Mouse (Mus musculus) CH12.LX (cell line): ENCODE data around the gene Kcnb1.

Source experiments
- CHD2 ChIP-seq: IDR thresholded peaks from 2 replicates; pipeline ENCODE4 v1.6.1; 2011; ENCODE audit warnings: low read length, improper control_type of control experiment
- CTCF ChIP-seq, 2 experiments: IDR thresholded peaks in 1 of 2; conservative IDR thresholded peaks in 1 of 2; 2 replicates each; pipeline ENCODE4 v1.5.1; 2011 to 2012; ENCODE audit warnings: low read depth in 2 of 2, low read length in 2 of 2, improper control_type of control experiment in 1 of 2, inconsistent platforms in 1 of 2, mild to moderate bottlenecking in 1 of 2, moderate library complexity in 1 of 2
- NRF1 ChIP-seq: IDR thresholded peaks from 2 replicates; pipeline ENCODE4 v1.6.1; 2014; ENCODE audit warnings: low read depth, mild to moderate bottlenecking, inconsistent platforms, low read length, improper control_type of control experiment, moderate library complexity

DNA sequence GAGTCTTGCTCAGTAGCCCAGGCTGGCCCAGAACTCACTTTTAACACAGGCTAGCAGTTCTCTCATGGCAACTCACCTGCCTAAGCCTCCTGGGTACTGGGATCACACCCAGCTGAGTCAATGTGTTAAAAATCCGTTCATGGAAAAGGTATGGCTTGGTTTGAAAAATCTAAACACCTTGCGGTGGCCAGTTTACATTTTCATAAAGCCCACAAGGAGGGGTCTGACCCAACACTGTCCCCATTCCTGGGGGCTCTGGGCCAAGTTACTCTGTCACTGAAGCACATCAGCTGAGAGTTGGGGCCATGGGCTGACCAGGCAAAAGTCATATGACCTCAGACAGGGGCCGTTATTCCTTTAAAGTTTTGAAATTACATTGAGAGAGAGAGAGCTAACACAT, 109.6 kb downstream of the Kcnb1 start:
- TF ChIP-seq CHD2 (no peak), NRF1 (no peak), CTCF (conservative IDR thresholded peaks at IDR 0.05 in 1 of 2, IDR thresholded peaks at IDR 0.05 in 1 of 2; ENCODE audit: low read depth in 2 of 2, low read length in 2 of 2) (no peak)
